Mouse (Mus musculus) monocyte, adult 5-6 weeks (primary cell): Measurements from ENCODE around the gene Hcn1. TPM values are rescaled to one million over a fixed set of nuclear protein-coding genes. Genes with fewer than 3 reads are reported as not detected.
"Not testable (repeated sequence)": the region's sequence is repeated elsewhere in the genome, so short reads cannot be mapped to it uniquely, and the experiment has no call there.

Source experiments
- ATAC-seq: fragments of 153-309, 156-312 bp; replicated peaks from 2 replicates; pipeline ENCODE4 v1.8.0; 2017; ENCODE audit warnings: mild to moderate bottlenecking; ENCODE audit not compliant: low TSS enrichment, insufficient number of reproducible peaks, severe bottlenecking, poor library complexity, low FRiP score
- total RNA-seq: library from RNA; stranded (forward); fragments of 200-1000, 200-491, 200-594 nt; gene quantifications from 3 replicates; pipeline ENCODE4 v1.2.3, GENCODE M21; 2017

Gene Hcn1
- total RNA-seq, 1 experiment from 2014 or later = not detected

DNA sequence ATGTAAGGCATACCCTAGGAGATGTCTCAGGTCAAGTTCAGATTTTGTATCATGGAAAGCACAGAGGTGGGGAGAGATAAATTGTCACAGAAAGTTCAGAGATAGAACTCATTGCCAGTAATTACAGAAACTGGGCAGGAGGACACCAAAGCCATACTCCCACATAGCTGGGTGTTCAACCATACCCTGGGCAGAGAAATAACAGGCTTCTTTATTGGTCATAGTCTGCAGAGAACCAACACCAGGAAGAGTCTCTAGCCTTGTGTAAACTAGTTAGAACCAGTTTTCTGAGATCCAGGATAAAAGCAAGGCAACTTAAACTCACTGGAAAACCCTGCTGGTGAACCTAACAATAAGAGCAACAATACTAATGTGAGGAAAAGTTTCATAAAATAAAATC, 362.5 kb downstream of the Hcn1 start:
- no peak for ATAC-seq

DNA sequence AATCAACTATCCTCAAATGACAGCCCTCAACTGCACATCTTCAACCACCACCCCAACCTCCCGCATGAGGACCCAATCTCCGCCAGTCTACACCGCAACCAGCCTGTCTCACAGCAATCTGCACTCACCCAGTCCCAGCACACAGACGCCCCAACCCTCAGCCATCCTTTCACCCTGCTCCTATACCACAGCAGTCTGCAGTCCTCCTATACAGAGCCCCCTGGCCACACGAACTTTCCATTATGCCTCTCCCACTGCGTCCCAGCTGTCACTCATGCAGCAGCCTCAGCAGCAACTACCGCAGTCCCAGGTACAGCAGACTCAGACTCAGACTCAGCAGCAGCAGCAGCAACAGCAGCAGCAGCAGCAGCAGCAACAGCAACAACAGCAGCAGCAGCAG, 373.3 kb downstream of the Hcn1 start:
- ATAC-seq = no peak

DNA sequence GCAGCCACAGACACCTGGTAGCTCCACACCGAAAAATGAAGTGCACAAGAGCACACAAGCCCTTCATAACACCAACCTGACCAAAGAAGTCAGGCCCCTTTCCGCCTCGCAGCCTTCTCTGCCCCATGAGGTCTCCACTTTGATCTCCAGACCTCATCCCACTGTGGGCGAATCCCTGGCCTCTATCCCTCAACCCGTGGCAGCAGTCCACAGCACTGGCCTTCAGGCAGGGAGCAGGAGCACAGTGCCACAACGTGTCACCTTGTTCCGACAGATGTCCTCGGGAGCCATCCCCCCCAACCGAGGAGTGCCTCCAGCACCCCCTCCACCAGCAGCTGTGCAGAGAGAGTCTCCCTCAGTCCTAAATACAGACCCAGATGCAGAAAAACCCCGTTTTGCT, 373.7 kb downstream of the Hcn1 start:
- no peak for ATAC-seq

DNA sequence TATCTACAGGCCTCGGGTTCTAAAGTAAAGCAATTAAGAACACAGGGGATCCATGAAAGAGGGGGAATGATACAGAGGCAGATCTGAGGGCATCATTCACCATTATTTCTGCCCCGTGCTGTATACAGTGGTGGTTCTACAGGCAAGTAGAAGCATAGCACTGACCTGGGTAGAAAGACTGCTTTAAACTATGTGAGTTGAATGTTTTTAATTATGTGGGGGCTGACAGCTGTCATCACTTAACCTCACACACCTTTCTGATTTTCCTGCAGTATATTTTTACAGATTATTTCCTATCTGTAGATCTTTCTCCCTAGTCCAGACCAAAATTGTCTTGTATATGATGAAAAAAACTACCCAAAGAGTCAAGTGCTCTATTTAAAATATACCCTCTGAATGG, 382.2 kb downstream of the Hcn1 start:
- no peak for ATAC-seq

DNA sequence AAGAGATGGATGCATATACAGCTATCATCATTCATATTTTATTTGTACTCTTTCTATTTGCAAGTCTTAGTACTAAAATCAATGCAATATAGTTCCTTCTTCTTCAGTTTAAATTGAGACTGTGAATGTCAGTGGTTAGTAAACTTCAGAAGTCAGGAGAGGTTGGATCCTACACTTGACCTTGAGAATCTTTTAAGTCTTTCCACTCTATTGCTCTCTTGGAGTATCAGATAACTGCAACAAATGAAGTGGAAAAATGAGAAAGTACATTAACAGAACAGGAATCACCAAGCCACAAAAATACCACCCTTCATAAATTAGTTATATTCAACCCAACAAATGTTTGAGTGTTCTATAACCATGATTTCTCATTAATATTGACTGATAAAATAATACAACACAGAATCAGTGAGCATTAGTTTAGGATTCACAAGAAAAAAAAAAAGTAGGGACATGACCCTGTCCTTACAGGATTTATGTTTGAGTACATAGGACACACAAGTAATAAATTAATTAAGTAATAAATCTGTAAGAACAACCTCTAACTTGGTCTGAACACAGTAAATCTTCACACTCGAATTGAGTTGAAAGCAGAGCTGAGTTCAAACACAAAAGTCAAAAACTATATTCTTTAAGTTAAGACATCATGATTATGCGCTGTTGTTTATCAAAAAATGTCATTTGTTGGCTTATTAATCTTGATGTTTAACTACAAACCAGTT, 397.8 kb downstream of the Hcn1 start:
- no peak for ATAC-seq

DNA sequence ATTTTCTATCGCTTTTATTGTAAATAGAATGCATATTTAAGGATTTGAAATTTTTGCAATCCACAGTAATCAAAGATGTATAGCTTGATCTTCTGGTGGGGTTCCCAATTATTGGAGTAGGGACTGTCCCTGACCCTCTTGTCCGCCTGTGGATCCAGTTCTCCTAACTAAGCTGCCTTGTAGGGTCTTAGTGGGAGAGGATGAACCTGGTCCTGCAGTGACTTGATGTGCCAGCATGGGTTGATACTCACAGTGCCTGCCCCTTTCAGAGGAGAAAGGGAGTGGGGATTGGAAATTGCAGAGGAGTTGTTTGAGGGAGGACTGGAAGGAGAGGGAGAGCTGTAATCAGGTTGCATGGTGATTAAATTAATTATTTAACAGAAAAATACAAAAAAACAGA, 398.4 kb downstream of the Hcn1 start:
- no peak for ATAC-seq

DNA sequence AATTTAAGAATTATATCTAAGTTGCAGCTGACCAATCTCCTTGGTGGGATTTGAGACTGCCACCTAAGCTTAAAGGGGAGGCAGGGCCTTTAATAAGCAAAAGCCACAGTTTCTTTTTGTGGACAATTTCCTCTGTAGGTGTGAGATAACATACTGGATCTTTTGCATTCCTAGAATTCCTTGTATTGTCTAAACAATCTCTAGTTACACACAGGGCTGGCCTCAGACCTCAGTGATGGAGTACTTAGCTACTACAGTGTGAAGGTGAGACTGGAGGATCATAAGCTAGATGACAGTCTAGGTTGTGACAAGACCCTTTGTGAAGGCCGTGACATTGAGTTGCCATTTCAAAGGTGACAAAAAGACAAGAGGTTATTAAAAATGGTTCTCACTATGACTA, 419.1 kb downstream of the Hcn1 start:
- ATAC-seq = no peak

DNA sequence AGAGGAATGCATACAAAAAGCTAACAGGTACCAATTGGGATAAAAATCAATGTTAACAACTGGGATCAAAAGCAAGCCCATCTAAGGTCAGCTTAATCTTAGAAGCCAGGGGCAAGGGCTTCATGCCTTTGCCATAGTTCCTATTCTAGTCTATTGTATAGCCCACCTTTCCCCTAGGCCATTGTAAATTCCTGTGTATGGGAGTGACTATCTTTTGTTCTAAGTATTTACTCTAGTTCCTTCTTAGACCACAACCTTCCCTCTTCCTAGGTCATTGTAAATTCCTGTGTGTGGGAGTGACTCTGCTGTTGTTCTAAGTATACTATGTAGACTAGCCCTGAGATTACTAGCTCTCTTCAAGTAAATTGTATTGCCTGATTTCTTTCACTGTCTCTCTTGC, 420.8 kb downstream of the Hcn1 start:
- ATAC-seq = not testable (repeated sequence)

DNA sequence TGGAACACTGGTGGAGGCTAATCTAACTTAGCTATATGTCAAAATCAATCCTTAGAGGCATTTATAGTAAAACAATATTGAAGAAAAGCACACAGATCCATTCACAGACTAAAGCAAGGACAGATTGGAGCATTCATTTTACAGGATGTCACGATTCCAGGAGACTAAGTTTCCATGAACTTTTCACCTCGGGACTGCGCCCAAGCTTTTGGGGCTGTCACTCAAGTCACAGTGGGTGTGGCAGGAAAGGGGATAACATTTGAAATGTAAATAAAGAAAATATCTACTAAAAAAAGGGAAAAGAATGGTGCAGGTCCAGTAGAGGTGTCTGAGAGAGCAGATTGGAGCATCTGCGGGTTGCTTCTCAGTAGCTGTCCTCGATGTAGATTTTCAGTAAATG, 421.3 kb downstream of the Hcn1 start:
- ATAC-seq = no peak

DNA sequence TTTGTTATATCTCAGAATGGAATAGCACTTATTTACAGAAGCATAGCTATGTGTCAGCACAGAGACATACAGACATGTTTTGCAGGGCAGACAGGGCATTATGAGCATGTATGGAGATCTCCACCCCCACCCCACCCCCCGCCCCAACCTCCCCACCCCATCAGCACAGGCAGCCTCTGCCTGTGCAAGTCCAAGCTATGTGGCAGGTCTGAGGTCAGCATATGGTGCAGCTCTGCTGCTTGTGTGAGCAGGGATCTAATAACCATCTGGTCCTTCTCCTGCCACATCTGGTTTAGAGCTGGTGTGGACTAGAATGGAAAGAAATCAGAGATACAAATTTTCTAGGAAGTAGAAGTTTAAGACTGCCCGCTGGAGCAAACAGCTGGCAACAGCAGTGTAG, 424.4 kb downstream of the Hcn1 start:
- no peak for ATAC-seq

DNA sequence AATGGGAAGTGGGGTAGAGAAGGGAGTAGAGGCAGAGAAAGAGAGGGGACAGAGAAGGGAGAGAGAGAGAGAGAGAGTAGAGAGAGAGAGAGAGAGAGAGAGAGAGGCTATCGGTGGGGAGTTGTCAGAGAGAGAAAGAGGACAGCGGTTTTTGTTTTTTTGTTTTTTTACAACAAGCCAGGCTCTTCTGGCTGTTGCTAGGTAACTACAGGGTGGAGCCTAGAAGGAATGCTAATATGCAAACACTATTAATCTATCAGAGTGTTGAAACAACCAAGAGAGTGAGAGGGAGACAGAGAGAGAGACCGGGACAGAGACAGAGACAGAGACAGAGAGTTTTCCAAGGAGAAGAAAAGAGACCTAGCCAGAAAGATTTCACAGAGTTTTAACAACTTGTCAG, 425.7 kb downstream of the Hcn1 start:
- no peak for ATAC-seq

DNA sequence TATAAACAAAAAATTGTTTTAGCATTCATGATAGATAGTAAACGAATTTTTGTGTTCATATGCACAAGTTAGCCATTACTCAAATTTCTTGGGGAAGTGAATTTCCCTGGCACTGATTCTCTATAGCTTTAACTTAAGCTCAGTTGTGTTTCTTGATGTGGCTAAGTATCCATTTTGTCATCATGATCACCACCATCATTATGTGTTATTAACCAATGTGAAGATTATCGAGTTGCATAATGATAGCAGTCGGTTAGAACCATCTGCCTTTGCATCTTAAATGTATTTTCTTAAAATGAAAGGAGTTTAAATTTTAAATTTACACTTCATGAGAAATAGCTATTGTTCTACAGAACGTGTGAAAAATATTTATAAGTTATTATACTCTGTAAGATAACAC, 426.5 kb downstream of the Hcn1 start:
- ATAC-seq = no peak

DNA sequence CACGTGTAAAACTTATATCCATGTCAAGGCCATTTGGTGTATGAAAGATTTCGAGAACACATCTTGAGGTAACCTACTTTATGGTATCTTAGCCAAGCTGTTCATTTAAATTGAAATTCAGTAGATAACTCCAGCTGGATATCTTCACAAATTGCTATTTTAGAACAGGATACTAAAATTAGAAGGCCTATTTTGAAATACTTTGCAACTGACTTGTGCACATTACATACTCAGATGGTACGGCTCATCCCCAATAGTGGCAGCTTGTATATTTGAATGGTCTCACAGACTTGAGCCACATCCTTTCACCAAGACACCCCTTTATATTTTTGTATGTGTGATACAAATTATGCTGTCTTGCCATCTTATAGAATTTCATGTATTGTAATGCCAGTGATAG, 427.5 kb downstream of the Hcn1 start:
- ATAC-seq = no peak

DNA sequence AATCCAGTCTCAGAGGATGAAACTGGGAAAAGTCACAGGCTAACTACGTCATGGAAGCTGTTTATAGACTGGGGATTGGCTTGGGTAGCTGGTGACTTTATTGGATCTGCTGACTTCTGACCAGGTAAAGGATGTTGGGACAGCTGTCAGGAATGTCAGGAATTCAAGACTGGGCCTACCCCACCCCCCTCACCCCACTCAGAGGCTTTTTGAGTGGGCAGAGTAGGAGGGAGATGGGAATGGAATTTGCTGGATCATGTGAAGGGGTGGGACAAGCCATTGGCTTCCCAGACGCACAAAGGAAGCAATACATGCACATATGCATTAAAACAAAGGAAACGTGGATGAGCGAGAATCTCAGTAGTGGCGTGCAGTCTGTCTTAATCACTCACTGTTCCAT, 433.5 kb downstream of the Hcn1 start:
- ATAC-seq = no peak
